Mouse (Mus musculus) embryo, embryonic 10 days (tissue): Measurements from ENCODE around the gene Dusp22.

Experiments used
- DNase-seq: peaks from one replicate; pipeline ENCODE4 v3.0.0-alpha.2; 2015; ENCODE audit warnings: low spot score

Dusp22 gene

GRCm38 (mm10) chr13:30669277-30669676 is 9.5 kb downstream of the Dusp22 start:
- DNase-seq = no peak

DNA sequence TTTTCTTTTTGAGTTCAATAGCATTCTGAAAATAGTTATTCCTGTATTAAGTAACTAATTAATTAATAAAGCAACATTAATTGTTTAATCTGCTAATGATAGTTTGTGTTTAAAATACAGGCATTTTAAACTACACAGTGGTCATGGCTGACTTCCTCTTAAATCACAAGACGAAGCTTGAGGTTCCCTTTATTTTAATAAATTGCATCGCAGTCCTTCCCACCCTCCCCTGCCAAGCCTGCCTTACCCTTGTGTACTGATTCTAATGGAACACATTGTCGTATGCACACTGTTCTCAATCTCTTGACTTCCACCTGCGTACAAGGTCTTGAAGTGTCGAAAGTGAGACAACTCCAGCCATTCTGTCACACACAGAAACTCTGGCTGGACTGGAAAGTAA is 14.1 kb downstream of the Dusp22 start:
- DNase-seq = no peak

DNA sequence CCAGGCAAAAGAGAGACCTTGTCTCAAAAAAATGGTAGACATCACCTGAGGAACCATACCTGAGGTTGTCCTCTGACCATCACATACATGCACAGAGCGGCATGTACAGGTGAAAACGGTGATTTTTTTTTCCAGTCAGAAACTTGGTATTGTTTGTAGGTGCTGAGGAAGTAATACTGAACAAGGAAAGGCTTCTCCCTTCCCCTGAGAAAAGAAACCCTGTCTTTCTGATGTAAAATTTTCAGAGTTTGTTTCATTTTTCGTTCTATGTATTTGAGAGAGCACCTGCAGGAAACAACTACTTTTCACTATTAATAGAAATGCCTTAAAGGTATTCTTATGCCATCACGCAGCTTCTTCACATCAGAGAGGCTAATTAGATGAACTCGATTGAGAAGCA is 19.0 kb downstream of the Dusp22 start:
- no peak for DNase-seq

DNA sequence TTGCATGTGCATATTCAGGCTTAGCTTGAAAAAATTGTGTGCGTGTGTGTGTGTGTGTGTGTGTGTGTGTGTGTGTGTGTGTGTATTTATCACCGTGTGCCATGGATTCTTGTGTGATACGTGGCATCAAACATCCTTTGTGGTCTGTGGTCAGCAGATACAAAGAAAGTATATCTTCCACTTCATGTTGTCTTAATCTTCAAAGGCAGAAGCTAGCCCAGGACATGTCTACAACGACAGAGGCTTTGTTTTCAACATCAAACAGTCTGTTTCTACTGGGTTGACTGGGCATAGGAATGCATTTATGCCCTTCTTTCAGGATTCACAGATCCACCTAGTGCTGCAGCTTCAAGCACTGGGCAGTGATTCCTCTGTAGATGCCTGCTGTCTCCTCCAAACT is 22.1 kb downstream of the Dusp22 start:
- no peak for DNase-seq

- no peak for DNase-seq
Observed at GRCm38 (mm10) chr13:30682328-30682727, 22.5 kb downstream of the Dusp22 start.

GRCm38 (mm10) chr13:30684614-30685122 is 24.9 kb downstream of the Dusp22 start:
- no peak for DNase-seq

DNA sequence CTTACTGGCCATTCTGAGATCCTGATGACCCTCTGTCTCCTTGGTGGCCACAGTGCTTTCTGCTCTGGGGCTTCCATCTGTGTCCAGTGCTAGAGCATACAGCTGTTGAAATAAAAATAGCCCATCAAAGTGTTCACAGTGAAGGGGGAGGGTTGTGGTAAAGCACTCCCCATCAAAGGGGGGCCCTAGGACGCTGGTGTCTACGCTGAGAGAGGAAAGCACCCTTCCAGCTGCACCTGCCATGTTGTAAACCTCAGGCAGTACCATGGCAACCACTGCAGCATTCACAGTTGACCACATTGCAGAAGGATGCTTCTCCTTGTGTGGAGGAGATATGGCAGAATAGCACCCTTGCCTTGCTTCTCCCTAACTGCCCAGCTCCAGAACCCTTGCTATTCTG is 26.2 kb downstream of the Dusp22 start:
- no peak for DNase-seq

DNA sequence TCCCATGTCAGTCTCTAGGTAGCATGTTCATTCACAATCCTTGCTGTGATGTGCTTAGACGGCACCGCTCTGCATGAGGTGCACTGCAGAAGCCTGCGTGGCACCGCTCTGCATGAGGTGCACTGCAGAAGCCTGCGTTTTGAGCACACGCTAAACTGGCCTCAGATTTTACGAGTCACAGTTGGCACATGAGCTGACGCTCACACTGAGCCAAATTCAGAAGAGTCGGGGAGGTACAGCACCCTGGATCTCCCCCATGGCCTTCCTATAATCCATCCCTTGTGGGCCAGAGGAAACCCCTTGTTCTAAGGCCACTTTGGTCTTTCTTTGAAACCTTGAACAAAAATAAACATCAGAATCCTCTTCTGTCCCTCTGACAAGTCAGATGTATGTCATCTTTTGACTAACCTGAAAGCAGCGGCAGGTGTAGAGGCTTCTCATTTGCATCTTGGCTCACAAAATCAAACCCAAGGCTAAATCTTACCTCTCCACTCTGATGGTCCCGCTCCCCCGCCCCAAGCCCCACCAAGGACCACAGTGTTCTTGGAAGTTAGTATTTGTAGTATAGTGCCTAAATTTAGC is 28.3 kb downstream of the Dusp22 start:
- DNase-seq = no peak

- DNase-seq = no peak
Observed at GRCm38 (mm10) chr13:30689475-30689874, 29.7 kb downstream of the Dusp22 start.

GRCm38 (mm10) chr13:30691441-30692292 is 31.9 kb downstream of the Dusp22 start:
- DNase-seq = no peak

DNA sequence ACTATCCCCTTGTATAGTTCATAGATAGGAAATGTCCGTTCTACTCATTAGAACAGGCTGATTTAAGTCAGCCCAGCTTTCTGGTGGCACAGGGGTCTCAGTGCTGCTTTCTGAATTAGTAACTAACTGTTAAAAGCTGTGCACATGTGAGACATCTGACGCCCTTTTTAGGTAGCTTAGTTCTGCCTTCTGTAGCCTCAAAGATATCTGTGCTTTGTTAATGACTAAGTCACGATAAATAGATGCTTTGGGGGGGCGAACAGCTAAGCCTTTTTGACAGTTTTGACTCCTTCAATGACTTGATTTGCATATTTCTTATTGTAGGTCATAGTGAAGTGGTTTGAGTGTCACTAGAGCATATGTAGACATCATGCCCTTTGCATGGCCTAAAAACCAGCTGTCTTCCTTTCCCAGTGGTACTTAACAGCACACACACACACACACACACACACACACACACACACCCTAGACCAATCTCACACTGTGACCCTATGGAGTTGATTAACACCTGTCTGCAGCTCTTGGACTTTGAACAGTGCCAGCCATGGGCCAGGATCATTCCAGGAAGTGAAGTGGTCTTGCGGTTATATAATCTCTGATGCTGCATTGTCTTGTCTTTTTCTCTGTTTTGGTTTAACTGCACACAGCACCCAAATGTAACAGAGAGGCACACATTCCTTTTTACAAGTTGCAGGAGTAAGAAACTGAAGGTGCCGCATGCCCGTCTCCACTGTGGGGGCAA is 33.0 kb downstream of the Dusp22 start:
- DNase-seq = no peak

GRCm38 (mm10) chr13:30695232-30695631 is 35.4 kb downstream of the Dusp22 start:
- DNase-seq = no peak

- no peak for DNase-seq
Observed at GRCm38 (mm10) chr13:30695890-30696289, 36.1 kb downstream of the Dusp22 start.

GRCm38 (mm10) chr13:30697880-30698279 is 38.1 kb downstream of the Dusp22 start:
- DNase-seq = no peak

DNA sequence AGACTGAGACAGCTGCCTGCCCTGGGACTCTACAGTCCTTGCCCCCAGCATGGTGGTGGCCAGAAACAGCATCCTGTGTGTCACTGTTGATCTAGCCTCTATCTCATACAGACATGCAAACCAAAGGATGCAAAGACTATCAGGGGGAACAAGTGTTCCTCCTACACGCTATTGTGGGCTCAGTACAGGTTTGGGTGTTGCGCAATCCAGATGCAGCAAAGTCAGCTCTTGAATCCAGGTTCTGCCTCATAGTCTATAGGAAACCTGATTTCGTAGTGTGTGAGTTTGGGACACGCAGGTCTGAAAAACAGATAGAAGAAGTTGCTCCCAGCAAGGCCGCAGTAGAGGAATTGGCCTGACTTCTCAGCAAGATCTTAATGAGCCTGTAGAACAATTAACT is 42.9 kb downstream of the Dusp22 start:
- DNase-seq = no peak

- no peak for DNase-seq
Observed at GRCm38 (mm10) chr13:30704246-30705095, 44.7 kb downstream of the Dusp22 start.

- DNase-seq = no peak
Observed at GRCm38 (mm10) chr13:30711066-30711465, 51.3 kb downstream of the Dusp22 start.

GRCm38 (mm10) chr13:30711711-30712110 is 51.9 kb downstream of the Dusp22 start:
- DNase-seq = no peak

GRCm38 (mm10) chr13:30712280-30712679 is 52.5 kb downstream of the Dusp22 start:
- no peak for DNase-seq

DNA sequence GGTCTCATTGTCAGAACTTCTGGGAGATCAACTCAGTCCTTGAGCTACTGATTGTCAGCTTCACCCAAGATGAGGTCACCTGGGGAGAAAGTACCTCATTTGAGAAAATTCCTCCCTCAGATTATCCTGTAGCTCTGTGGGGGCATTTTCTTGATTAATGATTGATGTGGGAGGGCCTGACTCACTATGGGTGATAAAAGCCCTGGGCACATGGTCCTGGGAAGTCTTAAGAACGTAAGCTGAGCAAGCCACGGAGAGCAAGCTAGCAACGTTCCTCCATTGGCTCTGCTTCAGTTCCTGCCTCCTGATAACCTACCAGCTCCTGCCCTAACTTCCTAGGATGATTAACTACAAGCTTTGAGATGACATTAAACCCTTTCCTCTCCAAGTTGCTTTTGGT is 53.8 kb downstream of the Dusp22 start:
- no peak for DNase-seq

GRCm38 (mm10) chr13:30714552-30714951 is 54.8 kb downstream of the Dusp22 start:
- DNase-seq = no peak

- no peak for DNase-seq
Observed at GRCm38 (mm10) chr13:30715060-30715459, 55.3 kb downstream of the Dusp22 start.
